In the genomic region with DNA sequence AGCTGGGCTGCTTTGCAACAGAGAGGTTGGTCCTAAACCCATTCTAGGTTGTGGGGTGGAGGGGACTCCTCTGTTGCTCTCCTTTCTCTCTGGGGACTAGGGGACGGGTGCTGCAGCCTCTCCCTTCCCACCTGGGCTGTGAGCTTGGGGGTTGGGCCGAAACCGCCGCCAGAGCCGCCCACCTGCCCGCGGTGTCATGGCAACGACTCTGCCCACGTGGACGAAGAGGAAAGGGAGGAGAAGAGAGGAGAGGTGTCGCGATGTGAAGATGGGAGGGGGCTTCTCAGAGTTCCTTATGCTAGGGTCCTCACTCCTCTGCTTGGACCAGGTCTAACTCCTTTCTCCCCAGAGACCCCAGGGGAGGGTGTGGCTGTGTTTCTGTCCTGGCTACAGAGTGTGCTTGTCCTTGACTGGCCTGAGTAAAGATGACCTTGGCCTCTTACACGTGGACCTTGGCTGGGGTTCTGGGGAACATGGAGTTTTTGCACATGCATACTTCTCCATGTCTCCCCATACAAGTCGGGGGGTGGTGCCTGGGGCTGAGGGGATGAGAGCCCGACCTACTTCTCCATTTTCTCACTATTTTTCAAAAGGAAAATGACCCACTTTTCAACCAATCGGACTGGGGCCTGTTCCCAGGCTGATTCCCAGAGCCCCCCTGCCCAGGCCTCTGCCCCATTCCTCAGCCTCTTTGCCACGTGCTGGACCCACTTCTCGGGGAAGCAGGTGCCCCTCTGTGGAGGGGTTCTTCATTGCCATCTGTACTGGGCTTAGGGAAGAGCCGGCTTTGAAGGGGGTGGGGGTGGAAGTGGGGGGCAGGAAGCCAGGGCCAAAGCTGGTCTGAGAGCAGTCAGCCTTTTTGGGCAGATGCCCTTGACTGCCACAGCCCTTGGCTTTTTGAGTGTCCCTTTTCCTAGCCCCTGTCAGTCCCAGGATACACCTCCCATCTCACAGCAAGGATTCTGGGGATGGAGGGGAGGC, we compare ENCODE assay signal across 11 mouse cellular contexts. TPM values are rescaled to one million over a fixed set of nuclear protein-coding genes. Genes with fewer than 3 reads are reported as not detected.
A peak's percentile ranks its signal among the peaks of the same experiment; 100 is the strongest.
DNase-seq lines count a peak whose midpoint lies in the region; ATAC-seq and TF ChIP-seq lines count a peak whose summit lies in the region.
"Had no signal": no experiment of that assay in that cellular context is flagged by ENCODE, and none has a peak within 500 bp of the region (broad histone marks: within the 10 kb centered on the region; RNA-seq: fewer than 3 reads in every experiment).

No protein-coding gene starts in this region.

- H3K27ac ChIP-seq in testis, adult 2 months (ENCODE audit: control insufficient read depth, insufficient read depth, low read depth, low read length) = peak overlapping the region; percentile 85
- H3K27ac ChIP-seq in midbrain, embryonic 11.5 days (ENCODE audit: low read depth, low read length) = no peak overlapping the region
- no peak overlapping the region for H3K27ac ChIP-seq in stomach, postnatal 0 days (replicated peaks)
- H3K27ac ChIP-seq in intestine, embryonic 16.5 days (ENCODE audit: low read length) = no peak overlapping the region
- no peak overlapping the region for H3K27ac ChIP-seq in heart, embryonic 11.5 days (ENCODE audit: low read depth, low read length)
- H3K27ac ChIP-seq: kidney, postnatal 0 days; limb, embryonic 15.5 days had no signal

- WGBS in midbrain, embryonic 11.5 days = 12% methylated on average over 19 of the region's 19 CpGs
- WGBS in stomach, postnatal 0 days = 11% methylated on average over 19 of the region's 19 CpGs
- WGBS in intestine, embryonic 16.5 days = 12% methylated on average over 19 of the region's 19 CpGs
- 11% methylated on average over 19 of the region's 19 CpGs for WGBS in heart, embryonic 11.5 days (ENCODE audit: insufficient replicate concordance)

- H3K36me3 ChIP-seq in testis, adult 2 months (ENCODE audit: control insufficient read depth, insufficient read depth, low read length) = no peaks in the 10 kb centered on the region
- H3K36me3 ChIP-seq in midbrain, embryonic 11.5 days (ENCODE audit: control insufficient read depth, insufficient read depth, low read length) = no peaks in the 10 kb centered on the region
- no peaks in the 10 kb centered on the region for H3K36me3 ChIP-seq in stomach, postnatal 0 days (ENCODE audit: control insufficient read depth, insufficient read depth, low read length)
- H3K36me3 ChIP-seq in intestine, embryonic 16.5 days (ENCODE audit: control insufficient read depth, insufficient read depth, low read length) = no peaks in the 10 kb centered on the region
- H3K36me3 ChIP-seq in heart, embryonic 11.5 days (ENCODE audit: control insufficient read depth, insufficient read depth, low read length) = no peaks in the 10 kb centered on the region
- H3K36me3 ChIP-seq: limb, embryonic 15.5 days had no signal

- H3K4me2 ChIP-seq in midbrain, embryonic 11.5 days = peak overlapping the region; percentile 6; the same call in 1 of the 2 replicates
- no peak overlapping the region for H3K4me2 ChIP-seq in stomach, postnatal 0 days (replicated peaks; ENCODE audit: low read depth)
- no peak overlapping the region for H3K4me2 ChIP-seq in intestine, embryonic 16.5 days (ENCODE audit: low read depth, low read length)
- no peak overlapping the region for H3K4me2 ChIP-seq in heart, embryonic 11.5 days
- H3K4me2 ChIP-seq: limb, embryonic 15.5 days had no signal

- no peak for DNase-seq in testis, postnatal 10 days (ENCODE audit: low spot score)
- peak; percentile 29 to 37 for DNase-seq in cerebellum, postnatal 25 days
- DNase-seq in midbrain, embryonic 11.5 days (ENCODE audit: low spot score, missing footprints) = peak; percentile 68
- no peak for DNase-seq in stomach, postnatal 0 days (ENCODE audit: low spot score)
- no peak for DNase-seq in heart, postnatal 4 days

- no peak for TF ChIP-seq CTCF in testis, adult 2 months (IDR thresholded peaks at IDR 0.05; ENCODE audit: control insufficient read depth, insufficient read depth, insufficient replicate concordance, low read depth, low read length)
- TF ChIP-seq CTCF in stomach, postnatal 0 days (IDR thresholded peaks at IDR 0.05; ENCODE audit: low read depth) = no peak

- TF ChIP-seq POLR2A in testis, adult 2 months (IDR thresholded peaks at IDR 0.05; ENCODE audit: control insufficient read depth, low read depth, low read length) = peak; percentile 62

- no peaks in the 10 kb centered on the region for H3K9me3 ChIP-seq in midbrain, embryonic 11.5 days (ENCODE audit: control insufficient read depth, low read length)
- H3K9me3 ChIP-seq in stomach, postnatal 0 days (ENCODE audit: control insufficient read depth, low read length) = no peaks in the 10 kb centered on the region
- no peaks in the 10 kb centered on the region for H3K9me3 ChIP-seq in intestine, embryonic 16.5 days (ENCODE audit: control insufficient read depth, low read length)
- no peaks in the 10 kb centered on the region for H3K9me3 ChIP-seq in heart, embryonic 11.5 days (replicated peaks; ENCODE audit: control insufficient read depth, low read length)
- H3K9me3 ChIP-seq: limb, embryonic 15.5 days had no signal

- H3K9ac ChIP-seq in midbrain, embryonic 11.5 days (ENCODE audit: low read length) = no peak overlapping the region
- H3K9ac ChIP-seq in stomach, postnatal 0 days (ENCODE audit: low read length) = no peak overlapping the region
- H3K9ac ChIP-seq in intestine, embryonic 16.5 days (ENCODE audit: low read depth, low read length) = no peak overlapping the region
- H3K9ac ChIP-seq in heart, embryonic 11.5 days (ENCODE audit: low read depth, low read length) = no peak overlapping the region
- H3K9ac ChIP-seq: limb, embryonic 15.5 days had no signal

- TF ChIP-seq EP300 in stomach, postnatal 0 days (optimal IDR thresholded peaks at IDR 0.05) = no peak

- no peak for ATAC-seq in midbrain, embryonic 11.5 days (ENCODE audit: low FRiP score)
- peak; percentile 26; the same call in 1 of the 2 replicates for ATAC-seq in stomach, postnatal 0 days (ENCODE audit: low FRiP score, low TSS enrichment)
- no peak for ATAC-seq in intestine, embryonic 16.5 days
- no peak for ATAC-seq in heart, embryonic 11.5 days (replicated peaks; ENCODE audit: insufficient number of reproducible peaks, low FRiP score, low TSS enrichment)

- H3K4me3 ChIP-seq in testis, adult 2 months (ENCODE audit: control insufficient read depth, low read depth, low read length) = peak overlapping the region; percentile 88
- H3K4me3 ChIP-seq in midbrain, embryonic 11.5 days (ENCODE audit: low read depth, low read length) = no peak overlapping the region
- no peak overlapping the region for H3K4me3 ChIP-seq in stomach, postnatal 0 days (ENCODE audit: low read depth, low read length)
- H3K4me3 ChIP-seq in intestine, embryonic 16.5 days (ENCODE audit: low read length) = no peak overlapping the region
- no peak overlapping the region for H3K4me3 ChIP-seq in heart, embryonic 11.5 days (ENCODE audit: low read depth, low read length)
- H3K4me3 ChIP-seq: limb, embryonic 15.5 days had no signal

- peaks cover 20% of the 10 kb centered on the region for H3K4me1 ChIP-seq in testis, adult 2 months (ENCODE audit: control insufficient read depth, insufficient read depth, low read length)
- H3K4me1 ChIP-seq in midbrain, embryonic 11.5 days (ENCODE audit: control insufficient read depth, insufficient read depth, low read length) = peaks cover 3% of the 10 kb centered on the region
- H3K4me1 ChIP-seq in stomach, postnatal 0 days (replicated peaks; ENCODE audit: control insufficient read depth, insufficient read depth) = no peaks in the 10 kb centered on the region
- H3K4me1 ChIP-seq in intestine, embryonic 16.5 days (ENCODE audit: control insufficient read depth, insufficient read depth, low read length) = no peaks in the 10 kb centered on the region
- no peaks in the 10 kb centered on the region for H3K4me1 ChIP-seq in heart, embryonic 11.5 days (ENCODE audit: control insufficient read depth, insufficient read depth, low read length)
- H3K4me1 ChIP-seq: limb, embryonic 15.5 days had no signal

- H3K27me3 ChIP-seq in testis, adult 2 months (ENCODE audit: control insufficient read depth, insufficient read depth, low read length) = no peaks in the 10 kb centered on the region
- no peaks in the 10 kb centered on the region for H3K27me3 ChIP-seq in midbrain, embryonic 11.5 days (ENCODE audit: control insufficient read depth, insufficient read depth, low read length)
- H3K27me3 ChIP-seq in stomach, postnatal 0 days (ENCODE audit: control insufficient read depth, insufficient read depth, low read length) = no peaks in the 10 kb centered on the region
- no peaks in the 10 kb centered on the region for H3K27me3 ChIP-seq in intestine, embryonic 16.5 days (replicated peaks; ENCODE audit: control insufficient read depth, insufficient read depth, low read length)
- H3K27me3 ChIP-seq in heart, embryonic 11.5 days (ENCODE audit: control insufficient read depth, insufficient read depth, low read length) = peaks cover 32% of the 10 kb centered on the region

RNA-seq across cellular contexts. Expression of gene Dlgap3, which starts 10.8 kb away (rescaled TPM):
- polyA plus RNA-seq in testis, adult 2 months (2012; rRNA removed) = 3.3 and 4.6 TPM in 2 replicates
- 4.0 and 4.4 TPM in 2 replicates for polyA plus RNA-seq in midbrain, embryonic 11.5 days (2014; fragmentation: Nextera tagmentation; extraction: Ambion mirVana)
- polyA plus RNA-seq in stomach, postnatal 0 days (2015; fragmentation: Nextera tagmentation; extraction: Ambion mirVana) = 0.45 and 0.47 TPM in 2 replicates
- total RNA-seq in heart, postnatal 4 days (2021) = under 1 TPM; 0.65 to 0.98 TPM
- 0.50 and 0.75 TPM in 2 replicates for polyA plus RNA-seq in intestine, embryonic 16.5 days (2015; fragmentation: Nextera tagmentation; extraction: Ambion mirVana)
- 1.2 and 1.4 TPM in 2 replicates for polyA plus RNA-seq in heart, embryonic 11.5 days (2014; fragmentation: Nextera tagmentation; extraction: Ambion mirVana)
- total RNA-seq: megakaryocyte-erythroid progenitor cell, adult 5-6 weeks had no signal

RNA-seq across cellular contexts. Expression of gene Tmem35b, which starts 56.3 kb away (rescaled TPM):
- 17.3 and 19.2 TPM in 2 replicates for polyA plus RNA-seq in testis, adult 2 months (2012; rRNA removed)
- polyA plus RNA-seq in midbrain, embryonic 11.5 days (2014; fragmentation: Nextera tagmentation; extraction: Ambion mirVana) = 14.3 and 16.0 TPM in 2 replicates
- 14.5 and 16.0 TPM in 2 replicates for polyA plus RNA-seq in stomach, postnatal 0 days (2015; fragmentation: Nextera tagmentation; extraction: Ambion mirVana)
- total RNA-seq in heart, postnatal 4 days (2021) = 1 to 10 TPM; 2.0 to 3.7 TPM
- polyA plus RNA-seq in intestine, embryonic 16.5 days (2015; fragmentation: Nextera tagmentation; extraction: Ambion mirVana) = 27.3 and 28.5 TPM in 2 replicates
- 13.9 and 14.2 TPM in 2 replicates for polyA plus RNA-seq in heart, embryonic 11.5 days (2014; fragmentation: Nextera tagmentation; extraction: Ambion mirVana)

Comparison
In these comparisons a context has a peak if more than half of its experiments do, and no peak if none do; other contexts are left out.
1. DNase-seq: peak in cerebellum, postnatal 25 days (2 of 2) and midbrain, embryonic 11.5 days (single experiment); none in testis, postnatal 10 days (single experiment), stomach, postnatal 0 days (single experiment) and heart, postnatal 4 days (single experiment).